Mouse (Mus musculus): ENCODE data around the gene Nup85. TPM values are rescaled to one million over a fixed set of nuclear protein-coding genes. Genes with fewer than 3 reads are reported as not detected.
A peak's percentile ranks its signal among the peaks of the same experiment; 100 is the strongest.

The Nup85 gene
- polyA plus RNA-seq, 1 experiment from 2014 or later = 180 TPM

DNA sequence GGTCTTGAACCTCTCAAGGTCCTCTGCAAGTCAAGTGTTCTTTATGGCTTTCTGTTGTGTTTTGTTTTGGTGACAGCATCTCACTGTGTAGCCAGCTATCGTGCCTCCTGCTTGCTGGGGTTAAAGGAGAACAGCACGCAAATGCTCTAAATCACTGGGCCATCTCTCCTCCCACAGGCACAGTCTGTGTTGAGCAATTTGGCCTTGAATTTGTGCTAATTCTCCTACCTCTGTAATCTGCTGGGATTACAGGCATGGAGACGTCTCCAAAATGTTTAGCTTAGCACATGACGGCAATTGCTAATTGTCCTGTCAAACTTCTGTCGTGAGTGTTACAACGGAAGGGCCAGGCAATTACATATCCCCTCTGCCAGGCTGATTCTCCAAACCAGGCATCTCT is 46.9 kb downstream of the Nup85 start:
- no peak for ATAC-seq (ENCODE audit: low FRiP score, low TSS enrichment)
- Histone ChIP-seq H3K4me1 (ENCODE audit: insufficient read depth, low read length) (peaks cover 41% of the 10 kb centered on the region), H3K9ac (replicated peaks; ENCODE audit: low read length) (peak overlapping the region; percentile 27; the same call in 1 of the 2 replicates), H3K9me3 (ENCODE audit: low read length) (no peaks in the 10 kb centered on the region), H3K27me3 (ENCODE audit: insufficient read depth, low read length) (no peaks in the 10 kb centered on the region), H3K36me3 (ENCODE audit: insufficient read depth, low read length) (peaks cover 32% of the 10 kb centered on the region), H3K27ac (ENCODE audit: low read length) (0 out of 2 replicates have a peak overlapping the region, but pooled peaks have one; percentile 93), H3K4me2 (replicated peaks; ENCODE audit: low read depth, low read length) (peak overlapping the region; percentile 62), H3K4me3 (ENCODE audit: low read length) (no peak overlapping the region)
- WGBS = 51% methylated on average over 6 of the region's 6 CpGs

DNA sequence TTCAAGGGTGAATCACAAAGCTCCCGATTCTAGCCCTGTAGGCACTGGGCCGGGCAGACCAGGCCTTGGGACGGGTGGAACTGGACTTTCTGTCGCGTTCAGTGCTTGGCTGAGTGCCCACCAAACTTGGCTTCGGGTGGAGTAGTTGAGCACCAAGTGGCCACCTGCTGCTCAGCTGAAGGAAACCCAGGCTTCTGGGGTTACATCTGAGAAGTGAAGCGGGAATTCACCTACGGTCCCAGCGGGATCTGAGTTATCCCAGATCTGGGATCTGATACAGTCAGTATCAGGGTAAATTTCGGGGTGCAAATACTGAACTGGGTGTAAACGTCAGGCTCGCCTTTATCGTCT is 47.8 kb downstream of the Nup85 start:
- H3K36me3 ChIP-seq (ENCODE audit: insufficient read depth, low read length) = peaks cover 28% of the 10 kb centered on the region
- H3K4me2 ChIP-seq (replicated peaks; ENCODE audit: low read depth, low read length) = peak overlapping the region; percentile 62
- peak overlapping the region; percentile 69 for H3K9ac ChIP-seq (replicated peaks; ENCODE audit: low read length)
- peak; percentile 5 for ATAC-seq (ENCODE audit: low FRiP score, low TSS enrichment)
- peak overlapping the region; percentile 93 for H3K27ac ChIP-seq (ENCODE audit: low read length)
- no peaks in the 10 kb centered on the region for H3K9me3 ChIP-seq (ENCODE audit: low read length)
- WGBS = 1% methylated on average over 13 of the region's 13 CpGs
- peak overlapping the region; percentile 57 for H3K4me3 ChIP-seq (ENCODE audit: low read length)
- peaks cover 41% of the 10 kb centered on the region for H3K4me1 ChIP-seq (ENCODE audit: insufficient read depth, low read length)
- H3K27me3 ChIP-seq (ENCODE audit: insufficient read depth, low read length) = no peaks in the 10 kb centered on the region

- peaks cover 22% of the 10 kb centered on the region; the same call in 1 of the 2 replicates for H3K36me3 ChIP-seq (ENCODE audit: insufficient read depth, low read length)
- ATAC-seq (ENCODE audit: low FRiP score, low TSS enrichment) = peak; percentile 78
- H3K4me2 ChIP-seq (replicated peaks; ENCODE audit: low read depth, low read length) = peak within 1 kb of the TSS; percentile 62
- H3K4me1 ChIP-seq (ENCODE audit: insufficient read depth, low read length) = peaks cover 41% of the 10 kb centered on the region
- WGBS = under 1% methylated on average over 61 of the region's 80 CpGs
- H3K9me3 ChIP-seq (ENCODE audit: low read length) = no peaks in the 10 kb centered on the region
- no peaks in the 10 kb centered on the region for H3K27me3 ChIP-seq (ENCODE audit: insufficient read depth, low read length)
- H3K9ac ChIP-seq (replicated peaks; ENCODE audit: low read length) = peak within 1 kb of the TSS; percentile 69
- peak within 1 kb of the TSS; percentile 93 for H3K27ac ChIP-seq (ENCODE audit: low read length)
- H3K4me3 ChIP-seq (ENCODE audit: low read length) = peak within 1 kb of the TSS; percentile 57
Measured at GRCm38 (mm10) chr11:115612410-115613137, 48.3 kb downstream of the Nup85 start, which contains the start of gene Mif4gd. TSS of gene Mif4gd (minus strand) at chr11:115612969.

- Histone ChIP-seq H3K9me3 (ENCODE audit: low read length) (no peaks in the 10 kb centered on the region), H3K4me3 (ENCODE audit: low read length) (peak overlapping the region; percentile 57), H3K27me3 (ENCODE audit: insufficient read depth, low read length) (no peaks in the 10 kb centered on the region), H3K4me2 (replicated peaks; ENCODE audit: low read depth, low read length) (peak overlapping the region; percentile 62), H3K27ac (ENCODE audit: low read length) (peak overlapping the region; percentile 93), H3K4me1 (ENCODE audit: insufficient read depth, low read length) (peaks cover 41% of the 10 kb centered on the region), H3K36me3 (ENCODE audit: insufficient read depth, low read length) (peaks cover 15% of the 10 kb centered on the region; the same call in 1 of the 2 replicates), H3K9ac (replicated peaks; ENCODE audit: low read length) (peak overlapping the region; percentile 69)
- WGBS = under 1% methylated on average over 16 of the region's 16 CpGs
- ATAC-seq (ENCODE audit: low FRiP score, low TSS enrichment) = no peak
Measured at GRCm38 (mm10) chr11:115613138-115613945, 49.1 kb downstream of the Nup85 start.

DNA sequence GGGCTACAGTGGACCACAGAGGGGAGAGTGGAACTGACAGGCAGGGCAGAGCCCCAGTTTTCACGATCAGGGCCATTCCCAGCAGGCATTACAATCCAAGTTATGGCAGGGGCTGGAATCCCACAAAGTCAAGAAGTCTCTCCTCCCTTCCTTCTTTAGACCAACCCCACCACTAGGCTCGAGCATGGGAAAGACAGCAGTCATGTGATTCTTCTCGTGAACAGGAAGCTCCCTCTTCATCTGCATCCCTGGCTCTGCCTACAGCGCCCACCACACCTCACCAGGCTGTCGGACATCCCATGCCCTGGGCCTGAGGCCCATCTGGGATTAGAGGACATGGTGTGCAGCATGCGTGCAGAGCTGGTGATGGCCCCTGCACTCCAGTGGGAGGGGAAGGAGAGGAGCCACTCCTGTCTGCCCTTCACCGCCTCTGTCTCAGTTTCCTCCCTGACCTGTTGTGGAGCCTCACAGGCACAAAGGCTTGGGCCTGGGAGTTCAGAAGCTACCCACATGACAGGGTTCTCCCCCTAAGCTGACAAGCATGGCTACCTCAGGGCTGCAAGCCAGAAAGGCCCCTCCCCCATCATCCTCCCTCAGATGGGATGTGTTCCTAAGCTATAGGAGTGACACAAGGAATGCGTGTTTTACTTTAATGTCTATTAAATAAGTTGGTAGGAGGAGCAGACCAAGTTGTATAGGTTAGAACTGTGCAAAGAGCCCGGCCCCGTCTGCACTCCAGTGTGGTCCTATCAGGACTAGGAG is 50.3 kb downstream of the Nup85 start:
- Histone ChIP-seq H3K27ac (ENCODE audit: low read length) (peak overlapping the region; percentile 45), H3K27me3 (ENCODE audit: insufficient read depth, low read length) (no peaks in the 10 kb centered on the region), H3K4me3 (ENCODE audit: low read length) (no peak overlapping the region), H3K4me2 (replicated peaks; ENCODE audit: low read depth, low read length) (no peak overlapping the region), H3K9ac (replicated peaks; ENCODE audit: low read length) (no peak overlapping the region), H3K9me3 (ENCODE audit: low read length) (no peaks in the 10 kb centered on the region), H3K36me3 (ENCODE audit: insufficient read depth, low read length) (peaks cover 9% of the 10 kb centered on the region; the same call in 1 of the 2 replicates), H3K4me1 (ENCODE audit: insufficient read depth, low read length) (peaks cover 41% of the 10 kb centered on the region)
- ATAC-seq (ENCODE audit: low FRiP score, low TSS enrichment) = peak; percentile 50; the same call in 1 of the 2 replicates
- 55% methylated on average over 10 of the region's 10 CpGs for WGBS

DNA sequence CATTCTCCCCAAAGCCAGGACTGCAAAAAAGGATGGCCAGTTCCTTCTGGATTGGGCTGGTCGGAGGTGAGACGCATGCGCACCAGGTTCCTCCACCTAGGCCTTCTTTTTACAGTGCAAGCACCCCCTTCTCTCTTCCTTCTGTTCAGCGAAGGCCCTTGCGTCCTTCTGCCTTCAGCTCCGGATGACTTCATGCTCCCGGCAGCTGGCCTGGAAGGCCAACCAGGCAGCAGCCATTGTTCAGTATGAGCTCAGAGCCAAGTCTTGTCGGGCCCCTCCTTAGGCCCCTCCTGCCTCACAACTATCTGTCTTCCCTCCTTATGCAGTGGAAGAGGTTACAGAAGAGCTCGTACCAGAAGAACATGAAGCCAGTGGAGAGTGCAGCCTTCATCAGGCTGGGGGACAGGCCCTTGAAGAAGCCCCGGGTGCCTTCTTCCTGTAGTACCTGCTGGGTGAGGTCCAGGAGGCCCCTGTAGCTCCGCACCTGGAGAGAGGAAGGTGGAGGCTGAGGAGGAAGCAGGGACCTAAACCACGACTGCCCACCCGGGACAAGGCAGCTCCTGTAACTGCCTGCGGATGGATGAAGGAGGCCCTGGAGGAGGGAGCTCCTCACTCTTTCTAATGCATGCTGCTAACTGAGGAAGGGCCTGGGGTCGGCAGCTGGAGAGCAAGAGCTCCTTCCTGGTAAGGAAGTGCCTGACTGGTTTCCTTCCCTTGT is 51.0 kb downstream of the Nup85 start:
- Histone ChIP-seq H3K27ac (ENCODE audit: low read length) (peak overlapping the region; percentile 45), H3K27me3 (ENCODE audit: insufficient read depth, low read length) (no peaks in the 10 kb centered on the region), H3K9me3 (ENCODE audit: low read length) (no peaks in the 10 kb centered on the region), H3K4me2 (replicated peaks; ENCODE audit: low read depth, low read length) (no peak overlapping the region), H3K4me1 (ENCODE audit: insufficient read depth, low read length) (peaks cover 41% of the 10 kb centered on the region), H3K36me3 (ENCODE audit: insufficient read depth, low read length) (peaks cover 11% of the 10 kb centered on the region), H3K9ac (replicated peaks; ENCODE audit: low read length) (0 out of 2 replicates have a peak overlapping the region, but pooled peaks have one; percentile 31), H3K4me3 (ENCODE audit: low read length) (no peak overlapping the region)
- ATAC-seq (ENCODE audit: low FRiP score, low TSS enrichment) = no peak
- 69% methylated on average over 15 of the region's 15 CpGs for WGBS

- Histone ChIP-seq H3K36me3 (ENCODE audit: insufficient read depth, low read length) (peaks cover 16% of the 10 kb centered on the region), H3K9me3 (ENCODE audit: low read length) (no peaks in the 10 kb centered on the region), H3K9ac (replicated peaks; ENCODE audit: low read length) (no peak overlapping the region), H3K4me3 (ENCODE audit: low read length) (no peak overlapping the region), H3K27me3 (ENCODE audit: insufficient read depth, low read length) (no peaks in the 10 kb centered on the region), H3K4me1 (ENCODE audit: insufficient read depth, low read length) (peaks cover 41% of the 10 kb centered on the region), H3K4me2 (replicated peaks; ENCODE audit: low read depth, low read length) (no peak overlapping the region), H3K27ac (ENCODE audit: low read length) (peak overlapping the region; percentile 45; the same call in 1 of the 2 replicates)
- no peak for ATAC-seq (ENCODE audit: low FRiP score, low TSS enrichment)
- WGBS = 92% methylated on average over 6 of the region's 6 CpGs
Measured at GRCm38 (mm10) chr11:115615875-115616274, 51.6 kb downstream of the Nup85 start.

DNA sequence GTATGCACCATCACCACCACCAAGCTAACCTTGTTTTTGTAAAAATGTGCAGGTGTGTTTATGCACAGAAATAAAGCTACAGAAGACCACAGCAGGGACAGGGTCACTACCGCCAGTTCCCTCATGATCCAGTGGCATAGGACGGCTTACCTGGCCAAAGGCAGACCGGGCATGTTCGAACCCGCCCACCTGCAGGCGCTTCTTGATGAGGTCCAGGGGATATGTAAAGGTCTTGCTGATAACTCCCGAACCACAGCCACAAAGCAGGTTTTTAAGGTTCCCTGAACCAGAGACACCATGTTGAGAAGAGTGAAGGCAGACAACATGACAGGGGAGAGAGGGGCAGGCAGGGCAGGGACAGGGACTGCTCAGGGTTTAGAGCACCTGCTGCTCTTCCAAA is 52.1 kb downstream of the Nup85 start:
- H3K9ac ChIP-seq (replicated peaks; ENCODE audit: low read length) = no peak overlapping the region
- no peak for ATAC-seq (ENCODE audit: low FRiP score, low TSS enrichment)
- H3K27me3 ChIP-seq (ENCODE audit: insufficient read depth, low read length) = no peaks in the 10 kb centered on the region
- WGBS = 91% methylated on average over 7 of the region's 7 CpGs
- H3K27ac ChIP-seq (ENCODE audit: low read length) = no peak overlapping the region
- peaks cover 37% of the 10 kb centered on the region for H3K4me1 ChIP-seq (ENCODE audit: insufficient read depth, low read length)
- H3K9me3 ChIP-seq (ENCODE audit: low read length) = no peaks in the 10 kb centered on the region
- H3K4me3 ChIP-seq (ENCODE audit: low read length) = no peak overlapping the region
- H3K36me3 ChIP-seq (ENCODE audit: insufficient read depth, low read length) = peaks cover 20% of the 10 kb centered on the region
- H3K4me2 ChIP-seq (replicated peaks; ENCODE audit: low read depth, low read length) = no peak overlapping the region

DNA sequence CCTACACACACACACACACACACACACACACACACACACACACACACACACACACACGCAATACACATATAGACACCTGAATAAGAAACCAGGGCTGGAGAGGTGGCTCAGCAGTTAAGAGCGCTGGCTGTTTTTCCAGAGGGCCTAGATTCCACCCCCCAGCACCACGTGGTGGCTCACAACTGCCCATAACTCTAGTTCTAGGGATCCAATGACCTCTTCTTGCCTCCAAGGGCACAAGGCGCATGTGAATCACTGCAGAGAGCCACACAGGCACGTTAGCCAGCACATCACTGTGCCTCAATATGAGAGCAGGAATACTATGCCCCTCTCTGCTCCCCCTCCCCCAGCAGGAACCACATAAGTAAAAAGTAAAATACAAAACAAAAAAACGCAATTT is 52.7 kb downstream of the Nup85 start:
- Histone ChIP-seq H3K4me2 (replicated peaks; ENCODE audit: low read depth, low read length) (no peak overlapping the region), H3K27ac (ENCODE audit: low read length) (no peak overlapping the region), H3K4me3 (ENCODE audit: low read length) (no peak overlapping the region), H3K27me3 (ENCODE audit: insufficient read depth, low read length) (no peaks in the 10 kb centered on the region), H3K36me3 (ENCODE audit: insufficient read depth, low read length) (peaks cover 22% of the 10 kb centered on the region), H3K9me3 (ENCODE audit: low read length) (no peaks in the 10 kb centered on the region), H3K4me1 (ENCODE audit: insufficient read depth, low read length) (peaks cover 31% of the 10 kb centered on the region), H3K9ac (replicated peaks; ENCODE audit: low read length) (no peak overlapping the region)
- 80% methylated on average over 6 of the region's 6 CpGs for WGBS
- ATAC-seq (ENCODE audit: low FRiP score, low TSS enrichment) = no peak
